Mouse (Mus musculus): ENCODE data around the gene Dnajb1. TPM values are rescaled to one million over a fixed set of nuclear protein-coding genes. Genes with fewer than 3 reads are reported as not detected.
"Not testable (repeated sequence)": the region's sequence is repeated elsewhere in the genome, so short reads cannot be mapped to it uniquely, and the experiment has no call there.

The Dnajb1 gene
- 73.3 and 85.7 TPM in 2 replicates for polyA plus RNA-seq (2016; fragmentation: Nextera tagmentation; extraction: Ambion mirVana)

- whole genome bisulfite sequencing: under 1% methylated on average over 69 of the region's 69 CpGs
- H3K9me3 ChIP-seq (replicated peaks): no peaks in the 10 kb centered on the region
- H3K4me1 ChIP-seq: peaks cover 20% of the 10 kb centered on the region
- peaks cover 34% of the 10 kb centered on the region for H3K36me3 ChIP-seq
- H3K27ac ChIP-seq (replicated peaks): peak within 1 kb of the TSS; percentile 97
- peak within 1 kb of the TSS; percentile 81 for H3K4me3 ChIP-seq
- peak; percentile 99 for DNase-seq (ENCODE audit: low spot score)
- H3K27me3 ChIP-seq (ENCODE audit: low read depth, poor library complexity, severe bottlenecking): no peaks in the 10 kb centered on the region
Observed at GRCm38 (mm10) chr8:83607661-83608397, at the start of gene Dnajb1, which contains the start of gene Tecr. Gene Dnajb1 (plus strand): TSS chr8:83608193. Gene Tecr (minus strand): TSS chr8:83607971.

- Histone ChIP-seq H3K36me3 (no peaks in the 10 kb centered on the region), H3K4me1 (peaks cover 7% of the 10 kb centered on the region), H3K9me3 (replicated peaks) (no peaks in the 10 kb centered on the region), H3K27me3 (ENCODE audit: low read depth, poor library complexity, severe bottlenecking) (no peaks in the 10 kb centered on the region), H3K4me3 (no peak overlapping the region), H3K27ac (replicated peaks) (no peak overlapping the region)
- 81% methylated on average over 3 of the region's 3 CpGs for WGBS
- DNase-seq (ENCODE audit: low spot score): no peak
Observed at GRCm38 (mm10) chr8:83562669-83563068, 45.3 kb upstream of the Dnajb1 start.

- WGBS: 75% methylated on average over 4 of the region's 4 CpGs
- Histone ChIP-seq H3K27me3 (ENCODE audit: low read depth, poor library complexity, severe bottlenecking) (no peaks in the 10 kb centered on the region), H3K36me3 (no peaks in the 10 kb centered on the region), H3K4me3 (no peak overlapping the region), H3K27ac (replicated peaks) (no peak overlapping the region), H3K9me3 (replicated peaks) (no peaks in the 10 kb centered on the region), H3K4me1 (peaks cover 12% of the 10 kb centered on the region)
- no peak for DNase-seq (ENCODE audit: low spot score)
Observed at GRCm38 (mm10) chr8:83563246-83563645, 44.7 kb upstream of the Dnajb1 start.

- H3K27ac ChIP-seq (replicated peaks): no peak overlapping the region
- H3K4me1 ChIP-seq: peaks cover 21% of the 10 kb centered on the region
- no peak for DNase-seq (ENCODE audit: low spot score)
- peak overlapping the region; percentile 73; the same call in 1 of the 2 replicates for H3K4me3 ChIP-seq
- no peaks in the 10 kb centered on the region for H3K9me3 ChIP-seq (replicated peaks)
- WGBS: 75% methylated on average over 9 of the region's 9 CpGs
- H3K27me3 ChIP-seq (ENCODE audit: low read depth, poor library complexity, severe bottlenecking): no peaks in the 10 kb centered on the region
- peaks cover 23% of the 10 kb centered on the region for H3K36me3 ChIP-seq
Observed at GRCm38 (mm10) chr8:83565731-83566375, 42.1 kb upstream of the Dnajb1 start.

GRCm38 (mm10) chr8:83566469-83567395, 41.3 kb upstream of the Dnajb1 start, which contains the start of gene Ndufb7:
Gene Ndufb7 (plus strand): TSS chr8:83566671.
- peaks cover 21% of the 10 kb centered on the region for H3K4me1 ChIP-seq
- 1% methylated on average over 48 of the region's 48 CpGs for WGBS
- H3K36me3 ChIP-seq: peaks cover 32% of the 10 kb centered on the region
- peak within 1 kb of the TSS; percentile 73 for H3K4me3 ChIP-seq
- DNase-seq (ENCODE audit: low spot score): peak; percentile 94
- H3K27me3 ChIP-seq (ENCODE audit: low read depth, poor library complexity, severe bottlenecking): no peaks in the 10 kb centered on the region
- H3K9me3 ChIP-seq (replicated peaks): no peaks in the 10 kb centered on the region
- peak within 1 kb of the TSS; percentile 96 for H3K27ac ChIP-seq (replicated peaks)

- Histone ChIP-seq H3K27ac (replicated peaks) (peak overlapping the region; percentile 96; the same call in 1 of the 2 replicates), H3K36me3 (peaks cover 41% of the 10 kb centered on the region), H3K9me3 (replicated peaks) (no peaks in the 10 kb centered on the region), H3K4me1 (peaks cover 21% of the 10 kb centered on the region), H3K27me3 (ENCODE audit: low read depth, poor library complexity, severe bottlenecking) (no peaks in the 10 kb centered on the region), H3K4me3 (peak overlapping the region; percentile 73)
- no peak for DNase-seq (ENCODE audit: low spot score)
- WGBS: 52% methylated on average over 3 of the region's 3 CpGs
Observed at GRCm38 (mm10) chr8:83567668-83568067, 40.3 kb upstream of the Dnajb1 start.

GRCm38 (mm10) chr8:83568128-83568527, 39.9 kb upstream of the Dnajb1 start:
- 78% methylated on average over 5 of the region's 5 CpGs for WGBS
- Histone ChIP-seq H3K27me3 (ENCODE audit: low read depth, poor library complexity, severe bottlenecking) (no peaks in the 10 kb centered on the region), H3K4me1 (peaks cover 21% of the 10 kb centered on the region), H3K4me3 (peak overlapping the region; percentile 73; the same call in 1 of the 2 replicates), H3K36me3 (peaks cover 46% of the 10 kb centered on the region), H3K9me3 (replicated peaks) (no peaks in the 10 kb centered on the region), H3K27ac (replicated peaks) (0 out of 2 replicates have a peak overlapping the region, but pooled peaks have one; percentile 14)
- no peak for DNase-seq (ENCODE audit: low spot score)

GRCm38 (mm10) chr8:83568755-83569154, 39.2 kb upstream of the Dnajb1 start:
- H3K36me3 ChIP-seq: peaks cover 52% of the 10 kb centered on the region
- no peak for DNase-seq (ENCODE audit: low spot score)
- 80% methylated on average over 5 of the region's 5 CpGs for WGBS

GRCm38 (mm10) chr8:83569165-83569564, 38.8 kb upstream of the Dnajb1 start:
- 84% methylated on average over 4 of the region's 4 CpGs for WGBS
- DNase-seq (ENCODE audit: low spot score): no peak
- H3K36me3 ChIP-seq: peaks cover 56% of the 10 kb centered on the region
- H3K4me3 ChIP-seq: no peak overlapping the region
- H3K4me1 ChIP-seq: peaks cover 25% of the 10 kb centered on the region
- H3K27ac ChIP-seq (replicated peaks): no peak overlapping the region
- no peaks in the 10 kb centered on the region for H3K27me3 ChIP-seq (ENCODE audit: low read depth, poor library complexity, severe bottlenecking)
- H3K9me3 ChIP-seq (replicated peaks): no peaks in the 10 kb centered on the region

More at GRCm38 (mm10) chr8:83568755-83569154, 39.2 kb upstream of the Dnajb1 start:
- Histone ChIP-seq H3K4me3 (no peak overlapping the region), H3K4me1 (peaks cover 25% of the 10 kb centered on the region), H3K9me3 (replicated peaks) (no peaks in the 10 kb centered on the region), H3K27me3 (ENCODE audit: low read depth, poor library complexity, severe bottlenecking) (no peaks in the 10 kb centered on the region), H3K27ac (replicated peaks) (no peak overlapping the region)

GRCm38 (mm10) chr8:83570272-83571000, 37.6 kb upstream of the Dnajb1 start:
- no peak overlapping the region for H3K4me3 ChIP-seq
- H3K9me3 ChIP-seq (replicated peaks): no peaks in the 10 kb centered on the region
- H3K36me3 ChIP-seq: peaks cover 69% of the 10 kb centered on the region
- peaks cover 28% of the 10 kb centered on the region for H3K4me1 ChIP-seq
- H3K27me3 ChIP-seq (ENCODE audit: low read depth, poor library complexity, severe bottlenecking): no peaks in the 10 kb centered on the region
- WGBS: 92% methylated on average over 15 of the region's 15 CpGs
- DNase-seq (ENCODE audit: low spot score): no peak
- H3K27ac ChIP-seq (replicated peaks): no peak overlapping the region

GRCm38 (mm10) chr8:83571001-83571340, 37.0 kb upstream of the Dnajb1 start:
- WGBS: 96% methylated on average over 7 of the region's 7 CpGs

GRCm38 (mm10) chr8:83571791-83572190, 36.2 kb upstream of the Dnajb1 start:
- Histone ChIP-seq H3K27ac (replicated peaks) (no peak overlapping the region), H3K4me3 (no peak overlapping the region), H3K36me3 (peaks cover 77% of the 10 kb centered on the region), H3K4me1 (peaks cover 42% of the 10 kb centered on the region), H3K9me3 (replicated peaks) (no peaks in the 10 kb centered on the region), H3K27me3 (ENCODE audit: low read depth, poor library complexity, severe bottlenecking) (no peaks in the 10 kb centered on the region)
- 95% methylated on average over 10 of the region's 10 CpGs for WGBS
- peak; percentile 10 for DNase-seq (ENCODE audit: low spot score)

More at GRCm38 (mm10) chr8:83571001-83571340, 37.0 kb upstream of the Dnajb1 start:
- Histone ChIP-seq H3K36me3 (peaks cover 74% of the 10 kb centered on the region), H3K4me1 (peaks cover 34% of the 10 kb centered on the region)
- DNase-seq (ENCODE audit: low spot score); H3K27ac ChIP-seq (replicated peaks); H3K27me3 ChIP-seq (ENCODE audit: low read depth, poor library complexity, severe bottlenecking); H3K4me3 ChIP-seq; H3K9me3 ChIP-seq (replicated peaks): not testable (repeated sequence)
